Mouse (Mus musculus) adrenal gland, postnatal 36 days (tissue): Measurements from ENCODE around the gene Hhat. TPM values are rescaled to one million over a fixed set of nuclear protein-coding genes. Genes with fewer than 3 reads are reported as not detected.

Experiments used
- DNase-seq, 2 experiments: peaks; one replicate each; pipeline ENCODE4 v3.0.0; 2021; ENCODE audit warnings: mixed read lengths in 1 of 2
- total RNA-seq, 2 experiments: library from RNA; stranded (reverse); gene quantifications; 2 replicates each; pipeline ENCODE4 v1.2.3; 2021

Hhat gene
- total RNA-seq, 2 experiments from 2014 or later, result 2.9 to 8.5 TPM

DNA sequence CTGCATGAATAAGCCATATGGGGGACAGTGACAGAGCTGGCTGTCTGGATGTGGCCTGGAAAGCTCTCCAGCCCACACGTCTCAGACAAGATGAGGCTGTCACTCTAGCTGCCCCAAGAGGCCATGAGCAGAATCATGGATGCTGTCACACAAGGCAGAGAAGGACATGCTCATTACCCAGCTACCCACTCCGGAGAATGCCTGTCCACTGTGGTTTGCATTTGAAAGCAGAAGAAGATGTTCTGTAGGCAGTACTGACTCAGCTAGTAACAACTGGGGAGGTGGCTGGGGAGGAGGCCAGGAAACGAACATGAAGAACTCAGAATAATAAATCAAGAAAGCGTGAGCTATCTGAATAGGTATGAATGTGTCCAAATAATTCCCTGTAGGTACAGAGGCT, 215.5 kb downstream of the Hhat start:
- DNase-seq, result no peak

DNA sequence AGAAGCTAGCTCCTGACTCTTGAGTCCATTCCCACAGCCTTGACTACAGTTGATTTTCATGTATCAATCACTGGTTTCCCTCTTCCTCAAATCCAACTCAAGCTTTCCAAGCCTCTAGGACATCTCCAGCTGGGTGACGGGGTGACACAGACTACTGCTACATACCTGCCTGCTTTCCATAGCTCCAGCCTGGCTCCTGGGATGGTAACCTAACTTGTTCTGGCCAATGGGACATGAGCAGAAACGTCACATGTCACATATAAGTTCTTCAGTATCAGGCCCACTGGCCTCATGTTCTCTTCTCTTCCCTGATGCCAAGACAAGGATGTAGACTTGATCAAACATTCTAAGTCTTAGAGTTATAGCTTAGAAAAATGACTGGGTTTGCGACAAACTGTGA, 220.5 kb downstream of the Hhat start:
- no peak for DNase-seq

DNA sequence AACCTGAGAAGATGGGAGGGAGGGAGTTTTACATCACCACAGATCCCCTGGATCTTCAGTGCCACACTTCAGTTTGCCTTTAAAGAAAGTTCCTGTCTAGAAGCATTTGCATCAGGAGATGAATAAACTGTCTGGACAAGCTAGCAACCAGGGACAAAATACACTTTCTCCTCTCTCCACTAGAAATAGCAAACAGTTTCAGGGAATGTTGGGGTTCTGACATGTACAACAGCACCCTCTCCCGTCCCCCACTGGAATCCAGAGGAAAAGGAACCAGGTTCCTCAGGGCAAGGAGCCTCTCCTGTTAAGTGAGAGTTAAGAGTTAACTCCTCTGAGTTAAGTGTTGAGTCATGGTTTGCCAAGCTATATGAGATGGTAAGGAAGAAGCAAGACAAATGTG, 224.2 kb downstream of the Hhat start:
- DNase-seq, result no peak

DNA sequence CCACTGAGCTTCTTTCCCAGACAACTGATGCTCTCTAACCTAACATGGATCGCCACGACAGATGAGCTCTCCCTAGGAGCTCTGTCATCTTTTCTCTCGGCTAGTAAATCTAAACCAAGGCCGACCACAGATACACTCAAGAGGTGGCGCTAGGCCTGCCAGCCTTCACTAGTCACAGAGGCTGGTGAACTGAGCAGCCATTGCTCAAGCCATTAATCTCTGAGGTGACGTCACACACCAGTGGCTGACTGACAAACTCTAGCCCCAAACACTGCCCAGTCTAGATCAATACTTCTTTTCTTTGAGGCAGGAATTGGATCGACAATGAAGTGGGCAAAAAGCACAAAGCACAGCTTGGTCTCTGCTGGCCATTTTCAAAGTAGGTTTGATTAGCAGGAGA, 226.1 kb downstream of the Hhat start:
- no peak for DNase-seq

DNA sequence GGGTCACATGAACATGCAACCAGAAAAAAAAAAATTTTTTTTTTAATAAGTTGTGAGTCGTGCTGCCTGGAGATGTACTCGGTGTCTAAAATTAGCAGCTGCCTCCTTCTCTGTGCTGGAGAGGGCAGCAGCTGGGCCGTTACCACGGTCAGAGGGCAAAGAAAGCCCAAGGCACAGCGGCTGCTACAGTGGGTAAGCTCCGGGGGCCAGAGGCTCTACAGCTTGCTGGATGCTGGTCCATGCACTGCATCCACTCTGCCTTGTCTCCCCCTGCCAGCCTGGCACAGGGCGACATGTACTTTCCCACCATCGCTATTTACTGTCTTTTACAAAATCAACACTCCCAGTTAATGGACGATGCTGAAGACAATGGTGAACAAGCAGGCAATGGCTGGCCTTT, 226.9 kb downstream of the Hhat start:
- no peak for DNase-seq

DNA sequence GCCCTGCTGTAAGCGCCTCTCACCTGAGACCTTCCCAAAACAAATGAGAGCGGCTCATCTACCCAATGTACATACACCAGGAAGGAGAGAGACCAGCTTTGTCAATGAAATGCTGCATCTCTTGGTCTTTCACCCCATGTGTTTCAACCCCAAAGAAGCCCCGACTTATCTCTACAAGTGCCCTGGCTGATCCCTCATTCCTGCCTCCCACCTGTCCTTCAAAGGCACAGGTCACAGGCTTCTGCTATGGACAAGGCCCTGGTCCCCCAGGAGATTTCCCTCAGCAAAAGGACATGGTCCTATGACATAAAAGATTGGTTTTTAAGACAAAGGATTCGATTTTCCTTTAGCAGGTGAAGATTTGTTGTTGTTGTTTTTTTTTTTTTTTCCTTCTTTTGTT, 227.3 kb downstream of the Hhat start:
- DNase-seq, result no peak

DNA sequence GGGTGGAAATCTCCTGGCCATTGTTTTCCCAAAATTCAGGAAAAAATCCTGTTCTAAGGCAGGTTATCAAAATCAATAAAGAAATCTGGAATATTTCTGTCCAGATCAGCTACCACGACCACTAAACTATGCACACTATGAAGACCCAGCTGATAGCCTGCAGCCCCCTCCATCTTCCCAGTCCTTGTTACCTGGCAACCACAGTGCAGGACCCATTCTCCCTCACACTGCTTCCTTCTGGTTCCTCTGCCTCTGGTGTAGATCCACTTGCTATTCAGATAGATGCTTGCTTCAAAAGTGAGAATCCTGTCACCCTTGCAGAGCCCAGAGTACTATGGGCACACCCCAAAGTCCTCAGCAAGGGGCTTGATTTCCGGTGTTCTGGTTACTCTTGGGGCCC, 228.9 kb downstream of the Hhat start:
- DNase-seq, result no peak

DNA sequence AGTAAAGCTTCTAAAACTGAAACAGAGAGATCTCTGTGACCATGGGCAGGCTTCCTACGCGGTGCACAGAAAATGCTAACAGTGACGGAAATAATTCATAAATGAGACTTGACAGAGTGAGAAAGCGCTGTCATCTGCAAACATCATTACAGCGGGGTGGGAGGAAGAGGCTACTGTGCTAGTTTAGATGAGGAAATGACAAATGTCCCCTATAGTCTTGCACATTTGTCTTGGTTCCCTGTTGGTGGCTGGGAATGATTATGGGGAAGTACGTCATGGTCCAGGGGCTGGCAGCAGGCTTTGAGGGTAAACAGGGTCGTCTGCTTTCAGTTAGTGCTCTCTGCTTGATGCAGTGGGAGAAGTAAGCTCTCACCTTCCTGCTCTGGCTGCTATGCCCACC, 233.9 kb downstream of the Hhat start:
- no peak for DNase-seq

DNA sequence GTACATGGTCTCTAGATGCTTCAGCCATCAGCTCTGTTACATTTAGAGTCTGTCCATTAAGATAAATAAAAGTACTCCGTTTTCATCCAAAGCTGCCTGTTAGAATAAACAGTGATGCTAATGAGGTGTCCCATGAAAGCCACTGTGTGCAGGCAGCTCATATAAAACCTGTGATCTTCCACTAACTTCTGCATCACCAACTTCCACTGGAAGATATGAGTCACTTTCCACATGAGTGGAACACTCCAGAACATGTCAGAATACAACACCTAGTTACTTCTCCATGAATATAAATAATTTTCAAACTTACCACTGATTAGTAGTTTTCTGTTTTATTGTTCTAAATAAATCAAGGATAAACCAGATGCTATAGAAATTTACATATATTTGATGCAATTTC, 234.6 kb downstream of the Hhat start:
- DNase-seq, result no peak

DNA sequence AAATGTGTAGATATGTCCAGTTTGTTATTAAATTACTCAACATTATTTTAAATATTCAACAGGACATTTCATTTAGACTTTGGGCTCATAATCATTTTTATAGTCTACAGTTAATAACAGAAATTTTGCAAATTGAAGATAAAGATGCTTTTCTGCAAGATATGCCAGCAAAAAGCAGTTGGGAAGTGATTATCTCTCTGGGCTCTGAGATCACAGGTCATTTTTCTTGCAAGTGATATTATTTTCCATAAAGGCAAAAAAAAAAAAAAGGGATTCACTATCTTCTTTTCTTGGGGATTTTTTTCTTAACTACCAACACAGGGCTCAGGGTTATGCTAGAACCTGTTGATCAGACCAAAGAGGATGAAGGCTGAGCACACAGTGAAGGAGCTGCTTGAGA, 238.0 kb downstream of the Hhat start:
- DNase-seq, result no peak

DNA sequence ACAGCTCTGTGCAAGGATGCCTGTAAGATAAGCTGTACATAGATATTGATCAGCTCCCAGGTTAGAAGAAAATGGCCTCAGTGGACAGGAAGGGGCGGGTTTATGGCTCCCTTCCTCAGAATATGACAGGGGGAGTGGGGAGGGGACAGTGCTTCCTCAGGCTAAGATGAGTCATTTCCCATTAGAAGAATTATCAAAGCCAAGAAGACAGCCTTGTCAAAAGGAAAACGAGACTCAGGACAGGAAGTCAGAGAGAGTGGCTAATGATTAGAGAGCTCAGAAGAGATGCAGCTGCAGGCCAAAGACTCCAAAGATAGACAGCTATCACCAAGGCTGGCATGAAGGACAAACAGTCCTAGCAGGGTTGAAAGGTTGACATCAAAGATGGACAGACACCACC, 238.8 kb downstream of the Hhat start:
- no peak for DNase-seq

DNA sequence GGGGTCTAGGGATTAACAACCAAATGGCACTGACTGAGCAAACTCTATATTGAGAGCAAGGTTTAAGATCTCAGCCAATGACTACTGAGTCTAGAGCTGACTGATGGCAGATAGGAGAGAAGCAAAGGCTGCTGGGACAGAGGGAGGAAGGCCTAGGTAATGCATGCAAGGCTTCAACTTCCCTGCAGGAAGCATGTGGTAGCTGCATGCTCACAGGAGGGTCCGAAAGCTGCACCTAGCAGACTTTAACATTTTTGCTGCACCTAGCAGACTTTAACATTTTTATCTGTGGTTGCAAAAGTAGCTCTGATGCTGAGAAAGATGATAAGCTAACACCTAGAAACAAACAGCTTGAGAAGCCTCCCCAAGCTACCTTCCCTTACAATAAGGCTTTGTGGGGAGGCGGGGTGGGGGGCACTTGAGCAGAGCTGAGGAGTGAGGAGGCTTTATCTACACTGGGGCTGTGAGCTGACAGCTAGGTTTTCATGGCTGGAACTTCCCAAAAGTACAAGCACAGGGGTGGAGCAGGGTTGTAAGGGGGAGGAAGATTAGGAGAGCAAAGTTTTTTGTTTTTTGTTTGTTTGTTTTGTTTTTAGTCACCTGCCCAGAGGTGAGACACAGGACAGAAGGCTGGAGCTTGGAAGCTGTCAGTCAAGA, 239.4 kb downstream of the Hhat start:
- DNase-seq, result no peak

DNA sequence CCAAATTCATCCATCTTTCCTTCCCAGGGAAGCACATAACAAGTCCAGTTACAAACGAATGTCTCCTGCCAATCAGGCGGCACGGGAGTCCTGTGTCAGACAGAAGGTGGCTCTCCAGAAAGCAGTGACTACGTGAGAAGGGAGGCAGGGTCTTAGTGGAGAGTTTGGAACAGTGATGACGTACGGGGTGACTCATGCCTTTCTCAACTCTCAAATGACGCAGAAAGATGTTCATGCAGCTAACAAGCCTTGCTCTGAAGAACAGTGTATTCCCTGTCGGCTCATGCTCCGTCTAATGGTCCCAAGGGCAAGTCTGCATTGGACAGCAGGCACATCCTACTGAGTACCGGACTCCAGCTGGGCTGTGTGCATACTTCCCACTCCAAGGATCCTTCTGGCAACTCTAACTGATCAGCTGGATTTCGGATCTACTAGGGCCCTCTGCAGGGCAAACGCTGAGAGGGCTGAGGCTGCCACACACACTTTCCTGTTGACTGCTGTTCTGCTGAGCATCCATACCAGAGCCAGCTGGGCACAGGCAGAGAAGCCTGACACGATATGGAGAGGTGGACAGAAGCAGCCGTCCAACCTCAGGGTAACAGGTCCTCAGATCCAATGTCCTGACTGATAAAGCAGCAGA, 245.2 kb downstream of the Hhat start:
- no peak for DNase-seq

DNA sequence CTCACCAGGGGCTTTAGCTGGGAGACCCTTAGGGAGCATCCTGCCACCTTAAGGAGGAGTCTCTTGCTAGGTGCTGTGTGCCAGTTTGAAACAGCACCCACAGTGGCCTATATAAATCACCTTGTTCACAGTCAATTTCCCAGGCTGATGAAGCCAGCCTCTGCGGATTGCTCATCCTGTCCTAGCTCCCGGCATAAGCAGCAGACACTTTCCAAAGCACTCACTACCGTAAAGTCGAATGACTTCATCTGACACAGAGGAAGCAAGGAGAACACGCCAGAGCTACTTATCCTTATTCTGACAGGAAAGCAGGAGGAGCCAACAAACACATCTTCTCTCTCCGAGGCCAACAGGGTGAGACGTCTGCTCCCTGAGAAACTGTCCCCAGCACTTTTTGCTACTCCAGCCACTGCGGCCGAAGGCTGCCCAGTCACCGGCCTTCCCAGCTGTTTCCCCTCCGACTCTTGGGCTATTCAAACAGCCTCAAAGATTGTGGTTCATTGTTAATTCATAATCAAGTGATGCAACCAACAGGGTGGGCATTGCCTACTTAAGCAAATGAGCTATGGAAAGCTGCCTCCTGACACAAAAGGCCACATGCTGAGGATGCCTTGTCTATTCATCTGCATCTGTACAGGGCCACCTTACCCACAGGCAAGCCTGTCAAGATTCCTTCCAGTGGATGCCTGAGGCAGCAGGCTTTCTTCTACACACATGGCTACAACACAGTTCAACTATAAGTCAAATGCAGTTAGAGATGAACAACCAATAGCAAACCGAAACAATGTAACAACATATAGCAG, 248.4 kb downstream of the Hhat start:
- DNase-seq, result no peak

DNA sequence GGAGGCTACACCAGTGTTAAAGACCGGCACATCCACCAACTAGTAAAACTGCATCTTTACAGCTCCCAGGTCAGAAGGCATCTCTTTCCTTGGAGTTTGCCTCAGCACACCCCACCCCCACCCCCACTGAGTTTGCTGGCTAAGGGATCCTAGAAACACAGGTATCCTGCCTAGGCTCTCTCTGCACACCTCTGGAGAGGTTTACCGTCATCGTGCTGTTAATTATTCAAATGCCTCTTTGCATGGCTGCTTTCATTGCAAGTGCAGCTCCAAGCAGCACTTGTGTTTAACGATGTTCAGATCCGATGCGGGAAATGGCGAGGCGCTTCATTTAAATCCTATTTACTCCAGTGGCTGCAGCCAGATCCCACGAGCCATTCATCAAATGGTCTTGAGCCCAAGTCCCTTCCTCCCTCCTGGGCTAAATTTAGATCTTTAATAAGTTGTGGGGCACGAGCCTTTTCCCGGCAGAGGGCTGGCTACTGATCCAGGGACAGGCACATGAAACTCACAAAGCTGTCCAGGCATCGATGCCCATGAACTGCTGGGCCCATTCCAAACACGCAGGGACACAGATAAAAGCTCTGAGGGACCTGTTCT, 250.1 kb downstream of the Hhat start:
- peak in 1 of 2 experiments; percentile 6 for DNase-seq

DNA sequence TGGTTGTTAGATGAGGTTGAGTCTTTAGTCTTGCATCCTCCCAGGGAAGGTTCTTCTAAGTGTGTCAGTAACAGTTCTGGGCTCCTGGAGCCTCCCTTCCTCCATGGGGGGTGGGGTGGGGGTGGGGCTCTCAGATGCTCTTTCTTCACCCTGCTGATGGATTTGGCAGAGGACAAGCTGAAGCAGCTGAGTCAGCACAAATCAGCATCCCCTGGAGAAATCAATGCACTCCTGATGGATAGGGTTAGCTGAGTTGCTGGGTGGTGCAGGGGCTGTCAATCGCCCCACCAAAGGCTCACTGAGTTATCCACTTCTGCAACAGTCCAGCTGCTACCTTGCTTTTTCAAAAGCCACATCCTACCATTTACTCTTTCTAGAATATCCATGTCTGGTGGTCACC, 251.3 kb downstream of the Hhat start:
- no peak for DNase-seq

DNA sequence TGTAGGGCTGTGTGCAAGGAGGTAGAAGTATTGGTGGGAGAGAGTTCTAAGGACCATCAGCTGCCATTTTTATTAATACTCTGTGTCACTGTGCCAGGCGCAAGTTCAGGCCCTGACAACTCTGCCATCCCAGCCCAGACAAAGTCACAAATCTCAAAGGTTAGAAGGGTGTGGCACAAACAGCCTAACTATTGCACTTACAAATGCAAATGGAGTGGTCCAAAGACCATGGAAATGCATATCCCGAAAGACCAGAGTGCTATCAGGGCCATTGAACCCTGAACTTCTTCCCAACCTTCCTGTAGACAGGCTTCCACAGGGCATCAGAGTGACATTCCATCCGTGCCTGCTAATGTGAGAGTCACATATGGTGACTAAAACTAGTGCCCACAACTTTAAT, 255.7 kb downstream of the Hhat start:
- DNase-seq, result no peak

DNA sequence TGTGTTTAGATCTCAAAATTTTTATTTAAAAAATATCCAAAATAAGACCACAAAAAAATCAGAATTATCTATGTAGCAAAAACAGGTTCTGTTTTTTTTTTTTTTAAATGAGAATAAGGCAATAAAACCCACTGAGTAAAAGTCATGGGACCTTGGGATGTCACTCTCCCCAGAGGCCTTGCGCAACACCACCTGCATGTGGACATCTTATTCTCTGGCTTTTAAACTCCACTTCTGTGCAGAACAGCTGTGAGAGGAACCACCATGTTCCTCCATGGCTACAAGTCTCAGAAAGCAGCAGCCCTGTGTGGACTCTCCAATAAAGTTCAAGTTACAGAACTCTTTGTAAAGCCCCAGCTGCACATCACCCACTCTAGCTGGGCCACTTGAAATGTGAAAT, 258.2 kb downstream of the Hhat start:
- no peak for DNase-seq

DNA sequence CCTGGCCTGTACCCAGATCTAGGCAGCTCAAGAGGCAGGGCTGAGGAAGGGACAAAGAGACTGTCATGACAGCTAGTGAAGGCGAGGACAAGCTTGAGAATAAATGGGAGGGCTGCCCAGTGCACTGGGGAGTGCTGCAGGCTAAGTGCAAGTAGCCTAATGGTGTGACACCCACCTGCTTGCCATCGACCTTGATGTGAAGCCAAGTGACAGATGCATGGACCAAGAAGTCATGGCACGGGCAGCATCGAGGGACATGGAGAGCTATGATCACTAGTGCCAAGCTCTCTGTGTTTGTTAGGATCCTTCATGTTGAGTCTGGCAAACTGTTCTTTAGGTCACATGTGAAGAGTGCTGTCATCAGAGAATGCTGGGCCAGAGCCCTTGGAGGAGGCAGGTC, 267.4 kb downstream of the Hhat start:
- DNase-seq, result no peak

DNA sequence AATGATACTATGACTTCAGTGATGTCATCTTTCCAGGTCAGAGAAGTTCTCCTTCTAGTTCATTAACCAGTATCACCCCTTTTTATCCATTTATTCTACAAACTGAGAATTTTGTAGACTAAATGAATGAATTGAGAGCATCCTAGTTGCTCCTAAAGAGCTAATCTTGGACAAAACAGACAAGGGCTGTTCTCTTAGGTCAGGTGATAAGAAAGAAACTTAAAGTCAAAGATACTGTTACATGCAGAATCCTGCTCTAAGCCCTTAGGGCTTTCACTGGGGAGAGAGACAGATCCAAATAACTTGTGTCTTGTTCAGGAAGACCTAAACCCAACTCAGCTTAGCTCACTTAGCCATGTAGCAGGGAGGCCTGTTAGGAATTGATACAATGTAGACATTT, 268.2 kb downstream of the Hhat start:
- DNase-seq, result no peak

DNA sequence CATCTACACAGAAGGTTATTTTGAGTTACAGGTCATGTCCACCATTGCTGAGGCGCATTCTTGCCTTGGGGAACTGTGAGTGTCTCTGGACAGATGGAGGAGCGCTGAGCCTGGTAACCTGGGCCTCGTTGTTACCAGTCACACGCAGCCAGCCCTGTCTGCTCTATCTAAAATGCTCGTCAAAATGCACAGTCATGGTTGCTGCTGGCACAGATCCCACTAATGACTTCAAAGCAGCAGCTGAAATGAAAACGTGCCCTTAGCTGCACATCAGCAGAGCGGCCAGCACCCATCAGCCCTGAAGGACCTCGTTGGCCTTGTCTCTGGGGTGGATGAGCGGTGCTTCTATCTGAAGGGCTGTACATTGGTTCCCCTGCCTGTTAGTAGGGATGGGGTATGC, 269.0 kb downstream of the Hhat start:
- DNase-seq, result peak; percentile 56 to 69

DNA sequence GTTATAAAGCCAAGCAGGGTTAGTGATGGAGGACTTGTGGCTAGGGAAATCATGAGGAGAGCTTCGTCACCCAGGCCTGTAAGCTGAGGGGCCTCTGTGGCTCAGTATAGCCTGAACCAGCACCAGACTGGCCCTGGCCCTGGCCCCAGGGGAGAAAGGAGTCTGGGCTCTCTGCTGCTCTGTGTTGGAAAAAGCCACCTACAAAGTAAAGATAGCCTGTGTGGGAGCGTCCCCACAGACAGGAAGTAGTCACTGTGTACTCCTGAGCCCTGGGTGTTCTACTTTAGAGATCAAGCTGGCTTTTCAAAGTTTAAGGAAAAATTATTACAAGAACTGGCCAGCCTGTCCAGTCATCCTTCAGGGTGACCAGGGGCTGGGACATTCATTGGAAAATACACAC, 273.5 kb downstream of the Hhat start:
- no peak for DNase-seq
